Mouse (Mus musculus): ENCODE data around the gene Igf2bp1. TPM values are rescaled to one million over a fixed set of nuclear protein-coding genes. Genes with fewer than 3 reads are reported as not detected.

Gene Igf2bp1
- total and polyA plus RNA-seq, 2 experiments from 2014 or later, result 2.5 to 3.3 TPM

- WGBS, result 79% methylated on average over 6 of the region's 6 CpGs
- no peaks in the 10 kb centered on the region for H3K27me3 ChIP-seq (ENCODE audit: insufficient read depth, low read length)
- H3K4me1 ChIP-seq (ENCODE audit: insufficient read depth), result no peaks in the 10 kb centered on the region
- no peak for DNase-seq
- no peak overlapping the region for H3K4me3 ChIP-seq (ENCODE audit: low read depth, low read length)
- no peak overlapping the region for H3K4me2 ChIP-seq (ENCODE audit: low read depth)
- peaks cover 24% of the 10 kb centered on the region for H3K36me3 ChIP-seq (ENCODE audit: insufficient read depth)
- no peak overlapping the region for H3K9ac ChIP-seq
- no peaks in the 10 kb centered on the region for H3K9me3 ChIP-seq (ENCODE audit: low read length)
- H3K27ac ChIP-seq (ENCODE audit: low read depth, low read length), result no peak overlapping the region
- no peak for ATAC-seq
- TF ChIP-seq CTCF (IDR thresholded peaks at IDR 0.05; ENCODE audit: low read depth), result peak; percentile 42
Observed at GRCm38 (mm10) chr11:95973187-95973586, 32.6 kb downstream of the Igf2bp1 start.

DNA sequence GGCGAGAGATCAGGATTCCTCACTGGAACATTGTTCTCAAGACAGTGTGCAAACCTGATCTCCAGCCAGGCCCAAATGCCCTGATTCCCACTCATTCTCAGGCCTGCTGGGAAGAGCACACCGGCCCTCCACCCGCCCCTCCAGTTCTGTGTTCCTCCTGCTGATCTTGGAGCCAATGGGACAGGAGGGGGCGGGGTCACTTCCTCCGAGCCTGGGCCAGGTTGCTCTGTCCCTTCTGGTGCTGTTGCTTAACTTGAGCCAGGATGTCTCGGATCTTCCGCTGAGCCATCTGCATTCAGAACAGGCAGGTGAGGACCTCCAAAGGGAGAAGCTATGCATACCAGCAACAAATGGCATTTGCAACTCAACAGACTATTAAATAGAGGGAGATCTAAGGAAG lies 42.4 kb downstream of the Igf2bp1 start:
- DNase-seq (no peak), ATAC-seq (no peak)
- 72% methylated on average over 7 of the region's 7 CpGs for WGBS
- Histone ChIP-seq H3K27me3 (ENCODE audit: insufficient read depth, low read length) (no peaks in the 10 kb centered on the region), H3K9ac (no peak overlapping the region), H3K9me3 (ENCODE audit: low read length) (no peaks in the 10 kb centered on the region), H3K4me3 (ENCODE audit: low read depth, low read length) (no peak overlapping the region), H3K36me3 (ENCODE audit: insufficient read depth) (peaks cover 13% of the 10 kb centered on the region; the same call in 1 of the 2 replicates), H3K4me2 (ENCODE audit: low read depth) (no peak overlapping the region), H3K4me1 (ENCODE audit: insufficient read depth) (no peaks in the 10 kb centered on the region), H3K27ac (ENCODE audit: low read depth, low read length) (no peak overlapping the region)
- TF ChIP-seq CTCF (IDR thresholded peaks at IDR 0.05; ENCODE audit: low read depth), result no peak

DNA sequence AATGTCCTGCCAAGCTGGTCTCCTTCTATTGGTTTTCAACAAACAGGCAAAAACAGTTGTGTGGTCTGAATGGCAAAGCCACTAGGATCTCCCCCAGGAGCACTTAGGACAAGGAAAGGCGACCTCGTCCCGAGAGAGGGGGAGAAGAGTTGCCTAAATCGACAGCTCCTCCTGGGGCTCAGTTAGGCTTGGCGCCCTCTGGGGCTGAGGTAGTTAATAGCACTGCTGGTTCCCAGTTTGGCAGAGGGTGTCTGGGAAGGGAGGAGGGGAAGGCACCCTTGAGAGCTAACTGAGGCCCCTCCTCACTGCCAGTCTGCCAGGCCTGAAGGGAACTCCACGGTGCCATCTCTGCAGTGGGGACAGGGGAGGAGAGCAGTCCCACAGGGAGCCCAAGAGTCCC lies 46.6 kb downstream of the Igf2bp1 start:
- peak; percentile 22; the same call in 1 of the 2 replicates for TF ChIP-seq CTCF (IDR thresholded peaks at IDR 0.05; ENCODE audit: low read depth)

GRCm38 (mm10) chr11:95958251-95958650 lies 47.5 kb downstream of the Igf2bp1 start:
- WGBS, result 54% methylated on average over 9 of the region's 9 CpGs
- Histone ChIP-seq H3K36me3 (ENCODE audit: insufficient read depth) (no peaks in the 10 kb centered on the region), H3K27me3 (ENCODE audit: insufficient read depth, low read length) (no peaks in the 10 kb centered on the region), H3K27ac (ENCODE audit: low read depth, low read length) (no peak overlapping the region), H3K4me2 (ENCODE audit: low read depth) (no peak overlapping the region), H3K4me1 (ENCODE audit: insufficient read depth) (no peaks in the 10 kb centered on the region), H3K9me3 (ENCODE audit: low read length) (no peaks in the 10 kb centered on the region), H3K9ac (no peak overlapping the region), H3K4me3 (ENCODE audit: low read depth, low read length) (no peak overlapping the region)
- no peak for ATAC-seq
- no peak for TF ChIP-seq CTCF (IDR thresholded peaks at IDR 0.05; ENCODE audit: low read depth)
- DNase-seq, result no peak

More for the DNA sequence above, 46.6 kb downstream of the Igf2bp1 start:
- Histone ChIP-seq H3K36me3 (ENCODE audit: insufficient read depth) (no peaks in the 10 kb centered on the region), H3K27me3 (ENCODE audit: insufficient read depth, low read length) (no peaks in the 10 kb centered on the region), H3K9me3 (ENCODE audit: low read length) (no peaks in the 10 kb centered on the region), H3K27ac (ENCODE audit: low read depth, low read length) (no peak overlapping the region), H3K4me3 (ENCODE audit: low read depth, low read length) (no peak overlapping the region), H3K4me2 (ENCODE audit: low read depth) (no peak overlapping the region), H3K9ac (no peak overlapping the region), H3K4me1 (ENCODE audit: insufficient read depth) (no peaks in the 10 kb centered on the region)
- 49% methylated on average over 6 of the region's 6 CpGs for WGBS
- ATAC-seq (no peak), DNase-seq (no peak)

GRCm38 (mm10) chr11:95957407-95957806 lies 48.3 kb downstream of the Igf2bp1 start:
- H3K27ac ChIP-seq (ENCODE audit: low read depth, low read length), result no peak overlapping the region
- peak overlapping the region; percentile 26; the same call in 1 of the 2 replicates for H3K4me2 ChIP-seq (ENCODE audit: low read depth)
- H3K36me3 ChIP-seq (ENCODE audit: insufficient read depth), result no peaks in the 10 kb centered on the region
- WGBS, result 57% methylated on average over 7 of the region's 7 CpGs
- ATAC-seq (no peak), DNase-seq (peak; percentile 36)
- TF ChIP-seq CTCF (IDR thresholded peaks at IDR 0.05; ENCODE audit: low read depth), result peak; percentile 43
- no peaks in the 10 kb centered on the region for H3K4me1 ChIP-seq (ENCODE audit: insufficient read depth)
- no peak overlapping the region for H3K9ac ChIP-seq
- no peaks in the 10 kb centered on the region for H3K9me3 ChIP-seq (ENCODE audit: low read length)
- H3K4me3 ChIP-seq (ENCODE audit: low read depth, low read length), result no peak overlapping the region
- H3K27me3 ChIP-seq (ENCODE audit: insufficient read depth, low read length), result no peaks in the 10 kb centered on the region

DNA sequence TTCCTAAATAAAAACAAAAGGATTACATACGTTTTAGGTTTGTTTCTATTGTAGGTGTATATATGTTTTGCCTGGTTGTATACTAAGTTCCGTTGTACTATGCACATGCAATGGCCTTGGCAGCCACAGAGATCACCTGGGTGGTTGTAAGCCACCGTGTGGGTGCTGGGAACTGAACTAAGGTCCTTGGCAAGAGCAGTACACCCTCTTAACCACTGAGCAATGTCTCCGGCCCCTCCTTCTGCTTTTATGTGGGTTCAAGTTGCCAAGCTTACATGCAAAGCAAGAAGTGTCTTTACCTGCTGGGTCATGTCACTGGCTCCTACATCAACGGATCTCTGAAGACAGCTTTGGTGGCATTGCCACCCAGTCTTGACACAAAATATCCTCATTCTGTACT lies 52.4 kb downstream of the Igf2bp1 start:
- WGBS, result 88% methylated on average over 5 of the region's 5 CpGs

DNA sequence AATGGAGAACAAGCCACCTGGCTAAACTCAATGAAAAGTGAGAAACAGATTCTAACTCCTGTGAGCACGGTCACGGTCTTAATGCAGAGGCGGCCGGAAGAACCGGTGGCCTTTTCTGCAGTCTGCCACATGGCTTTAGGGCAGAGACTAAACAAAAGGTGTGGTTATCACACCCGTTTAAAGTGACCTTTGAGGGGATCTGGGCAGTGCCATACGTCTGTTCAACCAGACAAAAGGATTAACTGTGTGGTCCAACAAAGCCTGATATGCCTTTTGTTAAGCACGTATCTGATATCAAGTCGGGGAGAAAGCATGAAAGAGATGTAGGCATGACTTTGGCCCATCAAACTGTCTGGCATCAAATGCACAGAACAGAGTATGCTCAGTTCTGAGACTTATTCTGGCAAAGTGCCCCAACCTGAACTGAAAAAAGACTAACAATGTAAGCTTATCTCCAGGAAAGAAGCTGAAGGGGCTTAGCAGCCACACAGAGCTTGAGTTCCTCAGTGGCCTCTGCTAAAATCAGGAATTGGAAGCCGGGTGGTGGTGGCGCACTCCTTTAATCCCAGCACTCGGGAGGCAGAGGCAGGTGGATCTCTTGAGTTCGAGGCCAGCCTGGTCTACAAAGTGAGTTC lies 59.8 kb downstream of the Igf2bp1 start:
- Histone ChIP-seq H3K9me3 (ENCODE audit: low read length) (no peaks in the 10 kb centered on the region), H3K27me3 (ENCODE audit: insufficient read depth, low read length) (no peaks in the 10 kb centered on the region), H3K4me1 (ENCODE audit: insufficient read depth) (no peaks in the 10 kb centered on the region), H3K4me2 (ENCODE audit: low read depth) (no peak overlapping the region), H3K36me3 (ENCODE audit: insufficient read depth) (no peaks in the 10 kb centered on the region), H3K4me3 (ENCODE audit: low read depth, low read length) (no peak overlapping the region), H3K27ac (ENCODE audit: low read depth, low read length) (no peak overlapping the region), H3K9ac (no peak overlapping the region)
- 56% methylated on average over 13 of the region's 13 CpGs for WGBS
- ATAC-seq, result no peak
- TF ChIP-seq CTCF (IDR thresholded peaks at IDR 0.05; ENCODE audit: low read depth), result no peak
- no peak for DNase-seq

More for the DNA sequence above, 52.4 kb downstream of the Igf2bp1 start:
- DNase-seq (no peak), ATAC-seq (no peak)
- Histone ChIP-seq H3K27ac (ENCODE audit: low read depth, low read length) (no peak overlapping the region), H3K4me2 (ENCODE audit: low read depth) (no peak overlapping the region), H3K9ac (no peak overlapping the region), H3K4me3 (ENCODE audit: low read depth, low read length) (no peak overlapping the region), H3K36me3 (ENCODE audit: insufficient read depth) (no peaks in the 10 kb centered on the region), H3K9me3 (ENCODE audit: low read length) (no peaks in the 10 kb centered on the region), H3K27me3 (ENCODE audit: insufficient read depth, low read length) (no peaks in the 10 kb centered on the region), H3K4me1 (ENCODE audit: insufficient read depth) (no peaks in the 10 kb centered on the region)
- no peak for TF ChIP-seq CTCF (IDR thresholded peaks at IDR 0.05; ENCODE audit: low read depth)

All from forebrain, postnatal 0 days (tissue).